Mouse (Mus musculus): Measurements from ENCODE around the gene Vav3. TPM values are rescaled to one million over a fixed set of nuclear protein-coding genes. Genes with fewer than 3 reads are reported as not detected.

The Vav3 gene
- polyA plus RNA-seq, 1 experiment from 2014 or later, result 10.4 TPM

DNA sequence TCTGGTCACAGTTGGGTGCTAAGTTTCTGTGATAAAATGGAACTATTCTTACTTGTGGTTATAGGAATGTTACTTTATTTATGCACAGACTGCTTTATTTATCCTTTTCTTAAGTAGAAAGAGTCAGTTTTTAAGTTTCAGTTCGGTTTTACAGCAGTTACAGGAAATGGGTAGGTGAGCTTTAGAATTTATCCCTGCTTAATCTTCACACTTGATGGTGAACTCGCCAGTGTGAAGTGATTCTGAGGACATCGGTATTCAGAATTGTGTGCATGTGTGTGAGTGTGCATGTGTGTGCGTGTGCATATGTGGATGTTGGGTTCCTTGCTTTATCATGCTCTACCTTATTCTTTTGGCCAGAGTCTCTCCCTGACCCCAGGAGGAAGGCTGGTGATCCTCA is 32.2 kb downstream of the Vav3 start:
- Histone ChIP-seq H3K4me3 (ENCODE audit: low read depth, low read length) (no peak overlapping the region), H3K36me3 (ENCODE audit: control insufficient read depth, insufficient read depth) (no peaks in the 10 kb centered on the region), H3K9ac (ENCODE audit: low read depth, low read length) (no peak overlapping the region), H3K4me2 (replicated peaks; ENCODE audit: low read depth) (no peak overlapping the region), H3K27me3 (replicated peaks; ENCODE audit: control insufficient read depth, insufficient read depth, low read length) (no peaks in the 10 kb centered on the region), H3K27ac (ENCODE audit: low read depth, low read length) (no peak overlapping the region), H3K9me3 (ENCODE audit: control insufficient read depth) (no peaks in the 10 kb centered on the region), H3K4me1 (replicated peaks; ENCODE audit: control insufficient read depth, insufficient read depth, low read length) (no peaks in the 10 kb centered on the region)
- ATAC-seq, result no peak
- no peak for TF ChIP-seq CTCF (IDR thresholded peaks at IDR 0.05; ENCODE audit: low read depth)
- 82% methylated on average over 4 of the region's 4 CpGs for WGBS

DNA sequence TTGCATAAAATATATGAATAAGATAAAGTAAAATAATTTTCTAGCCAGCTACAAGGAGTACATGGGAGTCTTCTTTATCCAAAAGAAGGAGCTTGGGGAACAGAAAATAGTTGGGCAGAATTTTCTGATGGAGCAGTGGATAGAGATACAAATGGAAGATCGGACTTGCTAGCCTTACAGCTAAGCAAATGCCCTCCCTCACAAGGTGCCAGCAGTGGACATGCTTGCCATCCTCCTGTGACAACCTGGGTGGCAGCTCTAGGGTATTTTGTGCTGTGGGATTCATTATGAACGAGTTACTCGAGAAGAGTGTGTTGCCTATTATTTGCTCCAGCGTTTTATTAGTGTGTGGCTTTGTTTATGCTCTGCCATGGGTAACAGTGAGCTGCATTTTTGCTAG is 37.8 kb downstream of the Vav3 start:
- Histone ChIP-seq H3K4me3 (ENCODE audit: low read depth, low read length) (no peak overlapping the region), H3K9ac (ENCODE audit: low read depth, low read length) (no peak overlapping the region), H3K4me1 (replicated peaks; ENCODE audit: control insufficient read depth, insufficient read depth, low read length) (no peaks in the 10 kb centered on the region), H3K36me3 (ENCODE audit: control insufficient read depth, insufficient read depth) (no peaks in the 10 kb centered on the region), H3K27ac (ENCODE audit: low read depth, low read length) (no peak overlapping the region), H3K27me3 (replicated peaks; ENCODE audit: control insufficient read depth, insufficient read depth, low read length) (no peaks in the 10 kb centered on the region), H3K4me2 (replicated peaks; ENCODE audit: low read depth) (no peak overlapping the region), H3K9me3 (ENCODE audit: control insufficient read depth) (no peaks in the 10 kb centered on the region)
- no peak for ATAC-seq
- no peak for TF ChIP-seq CTCF (IDR thresholded peaks at IDR 0.05; ENCODE audit: low read depth)
- WGBS, result 79% methylated on average over 4 of the region's 4 CpGs

DNA sequence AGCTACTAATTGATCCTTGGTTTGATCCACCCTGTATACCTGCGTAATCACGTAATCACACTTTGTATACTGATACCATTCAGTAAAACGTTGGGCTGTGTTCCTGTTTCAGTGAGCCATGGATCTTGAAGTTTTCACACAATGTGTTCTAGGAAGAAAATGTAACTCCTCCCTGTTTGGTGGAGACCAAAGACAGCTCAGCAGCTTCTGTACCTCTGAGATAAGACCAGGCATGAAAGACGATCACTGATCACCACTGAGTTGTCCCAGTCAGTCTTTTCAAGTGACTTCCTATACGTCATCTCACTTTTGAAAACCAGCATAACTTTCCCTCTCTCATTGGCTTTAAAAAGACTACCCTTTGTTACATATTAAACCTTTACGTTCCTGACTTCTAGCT is 38.2 kb downstream of the Vav3 start:
- ATAC-seq, result no peak
- no peaks in the 10 kb centered on the region for H3K9me3 ChIP-seq (ENCODE audit: control insufficient read depth)
- H3K27ac ChIP-seq (ENCODE audit: low read depth, low read length), result no peak overlapping the region
- no peaks in the 10 kb centered on the region for H3K36me3 ChIP-seq (ENCODE audit: control insufficient read depth, insufficient read depth)
- no peak for TF ChIP-seq CTCF (IDR thresholded peaks at IDR 0.05; ENCODE audit: low read depth)
- H3K4me1 ChIP-seq (replicated peaks; ENCODE audit: control insufficient read depth, insufficient read depth, low read length), result no peaks in the 10 kb centered on the region
- H3K9ac ChIP-seq (ENCODE audit: low read depth, low read length), result no peak overlapping the region
- H3K4me2 ChIP-seq (replicated peaks; ENCODE audit: low read depth), result no peak overlapping the region
- WGBS, result 71% methylated on average over 6 of the region's 6 CpGs
- no peak overlapping the region for H3K4me3 ChIP-seq (ENCODE audit: low read depth, low read length)
- H3K27me3 ChIP-seq (replicated peaks; ENCODE audit: control insufficient read depth, insufficient read depth, low read length), result no peaks in the 10 kb centered on the region

DNA sequence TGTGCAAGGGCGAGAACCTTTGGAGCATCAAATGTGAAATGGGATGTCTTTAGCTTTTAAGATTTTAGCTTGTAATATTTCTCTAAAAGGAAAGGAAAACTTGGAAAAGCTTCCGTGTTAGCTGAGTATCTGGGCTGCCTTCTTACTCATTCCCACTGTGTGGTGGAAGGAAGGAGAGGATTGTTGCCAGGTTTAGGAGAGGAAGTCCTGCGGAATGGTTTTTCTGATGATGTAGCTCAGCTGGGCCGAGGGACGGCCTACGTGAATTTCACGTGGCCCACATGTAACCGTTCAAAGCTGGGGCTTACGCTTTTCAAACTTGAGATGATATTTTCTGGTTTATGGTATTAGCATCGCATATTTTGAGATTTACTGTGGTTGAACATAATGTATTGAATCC is 48.3 kb downstream of the Vav3 start:
- Histone ChIP-seq H3K9ac (ENCODE audit: low read depth, low read length) (no peak overlapping the region), H3K27ac (ENCODE audit: low read depth, low read length) (no peak overlapping the region), H3K4me1 (replicated peaks; ENCODE audit: control insufficient read depth, insufficient read depth, low read length) (no peaks in the 10 kb centered on the region), H3K4me2 (replicated peaks; ENCODE audit: low read depth) (no peak overlapping the region), H3K36me3 (ENCODE audit: control insufficient read depth, insufficient read depth) (no peaks in the 10 kb centered on the region), H3K9me3 (ENCODE audit: control insufficient read depth) (no peaks in the 10 kb centered on the region), H3K27me3 (replicated peaks; ENCODE audit: control insufficient read depth, insufficient read depth, low read length) (no peaks in the 10 kb centered on the region), H3K4me3 (ENCODE audit: low read depth, low read length) (no peak overlapping the region)
- ATAC-seq, result no peak
- no peak for TF ChIP-seq CTCF (IDR thresholded peaks at IDR 0.05; ENCODE audit: low read depth)
- 83% methylated on average over 10 of the region's 10 CpGs for WGBS

DNA sequence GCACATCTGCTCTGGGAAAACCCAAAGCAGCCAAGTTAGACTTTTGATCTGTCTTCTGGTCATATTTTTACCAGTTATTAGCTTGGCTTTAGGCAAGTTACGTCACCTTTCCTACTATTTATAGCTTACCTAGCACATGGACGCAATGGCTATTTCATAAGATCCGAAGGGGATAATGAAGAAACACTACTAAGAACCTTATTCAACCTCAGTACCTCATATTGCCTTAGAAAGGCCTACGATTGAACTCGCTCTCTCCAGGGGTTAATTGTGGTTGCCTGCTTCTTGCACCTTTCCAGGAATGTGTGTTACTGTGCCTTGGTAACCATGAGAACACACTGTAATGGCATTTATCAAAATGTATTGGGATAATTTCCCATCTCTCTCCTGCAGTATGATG is 61.1 kb downstream of the Vav3 start:
- Histone ChIP-seq H3K27ac (ENCODE audit: low read depth, low read length) (no peak overlapping the region), H3K4me3 (ENCODE audit: low read depth, low read length) (no peak overlapping the region), H3K9me3 (ENCODE audit: control insufficient read depth) (no peaks in the 10 kb centered on the region), H3K27me3 (replicated peaks; ENCODE audit: control insufficient read depth, insufficient read depth, low read length) (no peaks in the 10 kb centered on the region), H3K36me3 (ENCODE audit: control insufficient read depth, insufficient read depth) (no peaks in the 10 kb centered on the region), H3K9ac (ENCODE audit: low read depth, low read length) (no peak overlapping the region), H3K4me1 (replicated peaks; ENCODE audit: control insufficient read depth, insufficient read depth, low read length) (no peaks in the 10 kb centered on the region), H3K4me2 (replicated peaks; ENCODE audit: low read depth) (no peak overlapping the region)
- no peak for TF ChIP-seq CTCF (IDR thresholded peaks at IDR 0.05; ENCODE audit: low read depth)
- ATAC-seq, result no peak
- WGBS, result 89% methylated on average over 5 of the region's 5 CpGs

DNA sequence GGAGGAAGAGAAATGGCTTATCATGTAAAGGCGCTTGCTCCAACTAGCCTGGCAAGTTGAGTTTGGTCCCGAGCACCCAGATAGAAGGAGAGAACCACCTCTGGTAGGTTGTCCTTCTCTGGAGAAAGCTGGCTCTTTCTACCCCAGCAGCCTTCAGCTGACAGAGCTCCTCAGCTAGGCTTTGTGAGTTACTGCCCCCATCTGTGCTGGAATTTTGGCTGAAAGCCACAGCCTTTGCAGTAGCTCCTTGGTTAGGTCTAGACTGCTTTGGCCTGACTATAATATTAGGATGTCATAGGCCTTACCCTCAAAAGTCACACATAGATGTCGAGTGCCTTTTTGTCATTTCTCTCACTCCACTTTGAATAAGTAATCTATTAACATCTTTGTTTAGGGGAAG is 70.8 kb downstream of the Vav3 start:
- no peak overlapping the region for H3K4me2 ChIP-seq (replicated peaks; ENCODE audit: low read depth)
- ATAC-seq, result no peak
- H3K9ac ChIP-seq (ENCODE audit: low read depth, low read length), result no peak overlapping the region
- no peak overlapping the region for H3K4me3 ChIP-seq (ENCODE audit: low read depth, low read length)
- H3K9me3 ChIP-seq (ENCODE audit: control insufficient read depth), result no peaks in the 10 kb centered on the region
- no peak overlapping the region for H3K27ac ChIP-seq (ENCODE audit: low read depth, low read length)
- H3K36me3 ChIP-seq (ENCODE audit: control insufficient read depth, insufficient read depth), result no peaks in the 10 kb centered on the region
- TF ChIP-seq CTCF (IDR thresholded peaks at IDR 0.05; ENCODE audit: low read depth), result no peak
- no peaks in the 10 kb centered on the region for H3K4me1 ChIP-seq (replicated peaks; ENCODE audit: control insufficient read depth, insufficient read depth, low read length)
- WGBS, result 84% methylated on average over 3 of the region's 3 CpGs
- H3K27me3 ChIP-seq (replicated peaks; ENCODE audit: control insufficient read depth, insufficient read depth, low read length), result no peaks in the 10 kb centered on the region

DNA sequence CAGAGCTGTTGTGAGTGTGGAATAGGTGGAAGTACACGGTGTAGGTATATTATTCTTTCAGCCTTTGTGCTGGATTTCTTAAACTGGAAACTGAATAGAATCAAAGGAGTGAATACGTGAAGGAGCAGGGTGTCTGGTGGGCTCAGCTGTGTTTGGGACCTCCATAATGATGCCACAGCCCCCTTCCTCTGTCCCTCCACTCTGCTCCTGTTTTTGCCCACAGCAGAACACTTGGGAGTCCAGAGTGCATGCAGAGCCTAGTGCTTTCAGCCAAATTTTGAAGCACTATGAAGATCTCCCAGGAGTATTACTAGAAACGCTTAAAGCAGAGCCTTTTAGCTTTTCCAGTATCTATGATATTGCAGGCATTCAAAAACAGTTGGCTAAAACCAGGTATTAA is 80.0 kb downstream of the Vav3 start:
- Histone ChIP-seq H3K27me3 (replicated peaks; ENCODE audit: control insufficient read depth, insufficient read depth, low read length) (no peaks in the 10 kb centered on the region), H3K4me2 (replicated peaks; ENCODE audit: low read depth) (no peak overlapping the region), H3K27ac (ENCODE audit: low read depth, low read length) (no peak overlapping the region), H3K9ac (ENCODE audit: low read depth, low read length) (no peak overlapping the region), H3K4me3 (ENCODE audit: low read depth, low read length) (no peak overlapping the region), H3K36me3 (ENCODE audit: control insufficient read depth, insufficient read depth) (no peaks in the 10 kb centered on the region), H3K4me1 (replicated peaks; ENCODE audit: control insufficient read depth, insufficient read depth, low read length) (no peaks in the 10 kb centered on the region), H3K9me3 (ENCODE audit: control insufficient read depth) (no peaks in the 10 kb centered on the region)
- 84% methylated on average over 3 of the region's 3 CpGs for WGBS
- ATAC-seq, result no peak
- no peak for TF ChIP-seq CTCF (IDR thresholded peaks at IDR 0.05; ENCODE audit: low read depth)

All from intestine, postnatal 0 days (tissue).